1 mouse cellular context compared by ENCODE assay signal in the genomic region with DNA sequence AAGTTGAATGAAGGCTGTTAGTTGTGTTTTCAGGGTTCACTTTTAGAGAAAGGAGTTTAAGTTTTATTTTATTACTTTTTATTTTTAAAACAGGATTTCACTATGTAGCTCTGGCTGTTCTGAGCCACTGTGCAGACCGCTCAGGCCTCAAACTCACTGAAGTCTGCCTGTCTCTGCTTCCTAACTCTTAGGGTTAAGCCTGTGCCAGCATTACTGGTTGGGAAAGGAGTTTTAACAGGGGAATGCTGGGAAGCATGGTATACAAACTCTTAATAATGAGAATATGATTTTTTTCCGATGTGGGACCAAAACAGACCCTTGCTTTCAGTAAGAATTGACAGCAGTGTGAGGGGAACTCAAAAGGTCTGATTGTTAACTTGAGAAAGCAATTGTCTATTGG.
TF ChIP-seq lines count a peak whose summit lies in the region.

No protein-coding gene starts in this region.

TF ChIP-seq in CH12.LX, 34 proteins besides CTCF, POLR2A, EP300 and RAD21 (continued from another document):
- TF ChIP-seq UBTF (IDR thresholded peaks at IDR 0.05; ENCODE audit: low read depth, low read length) (no peak), E2F4 (IDR thresholded peaks at IDR 0.05; ENCODE audit: insufficient replicate concordance, low read depth, low read length) (no peak), SIN3A (IDR thresholded peaks at IDR 0.05; ENCODE audit: low read length) (no peak)
